Mouse (Mus musculus) cerebellum, adult 2 months (tissue): Measurements from ENCODE around the gene Rnf34.

Source experiments
- CTCF ChIP-seq: fragments of 200-500 bp; IDR thresholded peaks from 2 replicates; pipeline ENCODE4 v1.5.1; 2011; ENCODE audit warnings: low read depth, mild to moderate bottlenecking, control low read depth, low read length, moderate library complexity, borderline replicate concordance; ENCODE audit not compliant: insufficient read depth
- POLR2A ChIP-seq: fragments of 200-500 bp; IDR thresholded peaks from 2 replicates; pipeline ENCODE4 v1.6.1; 2011; ENCODE audit warnings: low read length, control low read depth, borderline replicate concordance; ENCODE audit not compliant: insufficient read depth

DNA sequence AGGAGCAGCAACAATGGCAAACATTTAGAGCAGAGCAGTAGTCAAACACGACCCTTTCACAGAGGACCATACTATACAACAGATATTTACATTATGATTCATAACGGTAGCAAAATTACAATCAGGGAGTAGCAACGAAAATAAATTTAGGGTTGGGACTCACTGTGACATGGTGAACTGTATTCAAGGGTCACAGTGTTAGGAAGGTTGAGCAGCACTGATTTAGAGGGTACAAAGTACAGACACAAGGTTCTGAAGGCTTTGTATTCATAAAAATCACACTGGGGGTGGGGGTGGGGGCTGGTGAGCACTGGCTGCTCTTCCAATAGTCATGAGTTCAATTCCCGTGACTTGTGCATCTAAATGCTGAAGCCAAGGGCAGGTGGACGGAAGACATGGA lies 70.7 kb downstream of the Rnf34 start:
- no peak for TF ChIP-seq POLR2A
- no peak for TF ChIP-seq CTCF
